Mouse (Mus musculus) ES-Bruce4 (cell line): ENCODE results near the gene Gaa.

ENCODE experiments used
- CTCF ChIP-seq: IDR thresholded peaks from one replicate; pipeline ENCODE4 v1.8.1; 2011; ENCODE audit warnings: low read depth, low read length
- EP300 ChIP-seq: IDR thresholded peaks from 2 replicates; pipeline ENCODE4 v1.6.1; 2011; ENCODE audit warnings: low read depth, low read length; ENCODE audit not compliant: insufficient read depth
- POLR2A ChIP-seq: IDR thresholded peaks from one replicate; pipeline ENCODE4 v1.8.1; 2011; ENCODE audit warnings: low read length; ENCODE audit not compliant: insufficient read depth

GRCm38 (mm10) chr11:119264413-119264812, 3.3 kb upstream of the Gaa start:
- TF ChIP-seq POLR2A, result no peak
- TF ChIP-seq CTCF, result no peak
- no peak for TF ChIP-seq EP300
